Mouse (Mus musculus) heart, embryonic 14.5 days (tissue): Measurements from ENCODE around the gene Kirrel3. TPM values are rescaled to one million over a fixed set of nuclear protein-coding genes. Genes with fewer than 3 reads are reported as not detected.

ENCODE experiments used
- ATAC-seq: fragments of 200-750 bp; cut with Nextera tagmentation; 2 replicates; pipeline ENCODE4 v1.8.0; 2017; ENCODE audit warnings: low read depth, moderate TSS enrichment; ENCODE audit not compliant: insufficient number of reproducible peaks, insufficient read depth, low FRiP score
- H3K27ac ChIP-seq, 2 experiments: fragments of 200-500 bp in 1 of 2; fragments of 300-500 bp in 1 of 2; sonication (generic) in 1 of 2; replicated peaks in 1 of 2; 2 replicates each; pipeline ENCODE4 v1.5.1; 2012 to 2014; ENCODE audit warnings: low read depth in 2 of 2, low read length in 2 of 2, control low read depth in 1 of 2, mild to moderate bottlenecking in 1 of 2, mixed read lengths in 1 of 2; ENCODE audit not compliant: control insufficient read depth in 1 of 2, insufficient read depth in 1 of 2
- H3K27me3 ChIP-seq: fragments of 300-500 bp; sonication (generic); 2 replicates; pipeline ENCODE4 v1.6.1; 2014; ENCODE audit warnings: mild to moderate bottlenecking, low read length, control low read depth; ENCODE audit not compliant: control insufficient read depth, insufficient read depth
- H3K36me3 ChIP-seq: fragments of 300-500 bp; sonication (generic); 2 replicates; pipeline ENCODE4 v1.6.1; 2014; ENCODE audit warnings: mild to moderate bottlenecking, control low read depth, low read length, mixed read lengths; ENCODE audit not compliant: control insufficient read depth, insufficient read depth
- H3K4me1 ChIP-seq, 2 experiments: fragments of 200-500 bp in 1 of 2; fragments of 300-500 bp in 1 of 2; sonication (generic) in 1 of 2; 2 replicates each; pipeline ENCODE4 v1.6.1; 2012 to 2014; ENCODE audit warnings: low read length in 2 of 2, control low read depth in 1 of 2, mixed read lengths in 1 of 2; ENCODE audit not compliant: control insufficient read depth in 2 of 2, insufficient read depth in 2 of 2
- H3K4me2 ChIP-seq: fragments of 300-500 bp; sonication (generic); 2 replicates; pipeline ENCODE4 v1.6.1; 2014; ENCODE audit warnings: mild to moderate bottlenecking, low read length
- H3K4me3 ChIP-seq, 2 experiments: fragments of 200-500 bp in 1 of 2; fragments of 300-500 bp in 1 of 2; sonication (generic) in 1 of 2; 2 replicates each; pipeline ENCODE4 v1.5.1; 2012 to 2014; ENCODE audit warnings: low read length in 2 of 2, mild to moderate bottlenecking in 2 of 2, control low read depth in 1 of 2, low read depth in 1 of 2, moderate library complexity in 1 of 2; ENCODE audit not compliant: control insufficient read depth in 1 of 2, insufficient read depth in 1 of 2
- H3K9ac ChIP-seq: fragments of 300-500 bp; sonication (generic); 2 replicates; pipeline ENCODE4 v1.6.1; 2014; ENCODE audit warnings: mild to moderate bottlenecking, low read length
- H3K9me3 ChIP-seq: fragments of 300-500 bp; sonication (generic); 2 replicates; pipeline ENCODE4 v1.6.1; 2016; ENCODE audit warnings: low read length, control low read depth; ENCODE audit not compliant: control insufficient read depth
- WGBS: fragments of 180-500 bp; shearing (Covaris S2); extraction: QIAGEN DNeasy Blood & Tissue Kit; methylation state at CpG from one replicate; pipeline ENCODE4 v1.1.7; 2014; 5-methylcytosine and 5-hydroxymethylcytosine counted together
- polyA plus RNA-seq: library from polyadenylated mRNA; unstranded; fragments of >200 nt; fragmentation: Nextera tagmentation; extraction: Ambion mirVana; gene quantifications from 2 replicates; pipeline ENCODE4 v1.2.1, GENCODE M21; 2014

Kirrel3 gene
- polyA plus RNA-seq, 1 experiment from 2014 or later, result 1.0 TPM

DNA sequence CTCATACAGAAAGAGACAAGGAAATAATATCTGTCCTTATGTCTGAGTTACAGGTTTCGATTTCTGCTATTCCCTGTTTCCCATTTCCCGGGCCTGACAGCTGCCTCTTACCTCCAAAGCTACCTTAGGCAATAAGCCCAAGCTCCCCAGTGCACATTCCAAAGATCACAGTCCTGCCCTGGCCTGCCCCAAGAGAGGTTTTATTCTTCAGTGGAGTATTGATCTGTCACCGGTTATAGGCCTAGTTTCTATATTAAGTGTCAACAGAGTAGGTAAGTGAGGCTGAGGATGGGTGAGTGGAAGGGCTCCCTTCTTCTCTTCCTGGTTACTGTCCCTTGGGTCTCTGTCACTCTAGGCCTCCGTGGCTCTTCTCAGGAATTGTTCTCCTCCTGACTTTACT lies 249.3 kb downstream of the Kirrel3 start:
- Histone ChIP-seq H3K36me3 (no peaks in the 10 kb centered on the region), H3K4me3 (no peak overlapping the region), H3K4me2 (no peak overlapping the region), H3K4me1 (no peaks in the 10 kb centered on the region), H3K27ac (no peak overlapping the region), H3K27me3 (no peaks in the 10 kb centered on the region), H3K9ac (no peak overlapping the region), H3K9me3 (no peaks in the 10 kb centered on the region)
- whole genome bisulfite sequencing, result 77% methylated on average over 4 of the region's 4 CpGs
- no peak for ATAC-seq

GRCm38 (mm10) chr9:34739431-34739830 lies 253.7 kb downstream of the Kirrel3 start:
- ATAC-seq, result no peak

GRCm38 (mm10) chr9:34740814-34741213 lies 255.1 kb downstream of the Kirrel3 start:
- ATAC-seq, result no peak
- Histone ChIP-seq H3K27ac (no peak overlapping the region), H3K36me3 (no peaks in the 10 kb centered on the region), H3K9ac (no peak overlapping the region), H3K4me1 (no peaks in the 10 kb centered on the region), H3K4me3 (no peak overlapping the region), H3K9me3 (no peaks in the 10 kb centered on the region), H3K4me2 (no peak overlapping the region), H3K27me3 (no peaks in the 10 kb centered on the region)
- WGBS, result 81% methylated on average over 3 of the region's 3 CpGs

More at GRCm38 (mm10) chr9:34739431-34739830, 253.7 kb downstream of the Kirrel3 start:
- H3K9me3 ChIP-seq, result no peaks in the 10 kb centered on the region
- H3K36me3 ChIP-seq, result no peaks in the 10 kb centered on the region
- WGBS, result 48% methylated on average over 5 of the region's 5 CpGs
- no peaks in the 10 kb centered on the region for H3K4me1 ChIP-seq
- H3K4me3 ChIP-seq, result no peak overlapping the region
- H3K27me3 ChIP-seq, result no peaks in the 10 kb centered on the region
- H3K27ac ChIP-seq, result no peak overlapping the region
- H3K4me2 ChIP-seq, result no peak overlapping the region
- H3K9ac ChIP-seq, result no peak overlapping the region

- ATAC-seq, result no peak
- Histone ChIP-seq H3K4me3 (no peak overlapping the region), H3K9me3 (no peaks in the 10 kb centered on the region), H3K27ac (no peak overlapping the region), H3K36me3 (no peaks in the 10 kb centered on the region), H3K9ac (no peak overlapping the region), H3K4me1 (peaks cover 14 to 24% of the 10 kb centered on the region in 2 experiments), H3K4me2 (no peak overlapping the region), H3K27me3 (no peaks in the 10 kb centered on the region)
- 11% methylated on average over 2 of the region's 2 CpGs for WGBS
Measured at GRCm38 (mm10) chr9:34748003-34748402, 262.3 kb downstream of the Kirrel3 start.

DNA sequence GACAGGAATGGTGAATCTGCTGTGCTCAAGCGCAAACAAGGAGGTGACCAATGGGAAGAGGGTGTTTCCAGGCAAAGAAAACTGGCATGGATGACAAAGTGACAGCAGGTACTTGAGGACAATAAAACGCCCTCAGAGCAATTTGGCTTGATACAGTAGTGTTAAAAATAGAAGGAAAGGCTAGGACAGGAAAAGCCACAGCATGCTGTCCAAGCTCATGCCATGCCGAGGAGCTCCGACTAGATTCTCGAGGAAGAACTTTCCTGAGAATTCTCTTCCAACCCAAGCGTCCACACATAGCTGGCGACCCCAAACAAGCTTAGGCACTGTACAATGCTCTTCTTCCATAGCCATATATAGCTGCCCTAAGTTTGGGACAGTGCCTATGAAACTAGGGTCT lies 263.5 kb downstream of the Kirrel3 start:
- no peaks in the 10 kb centered on the region for H3K9me3 ChIP-seq
- H3K27me3 ChIP-seq, result no peaks in the 10 kb centered on the region
- ATAC-seq, result no peak
- H3K4me3 ChIP-seq, result no peak overlapping the region
- WGBS, result 41% methylated on average over 7 of the region's 7 CpGs
- H3K4me2 ChIP-seq, result no peak overlapping the region
- H3K4me1 ChIP-seq, result peaks cover 14 to 24% of the 10 kb centered on the region in 2 experiments
- no peak overlapping the region for H3K9ac ChIP-seq
- no peaks in the 10 kb centered on the region for H3K36me3 ChIP-seq
- H3K27ac ChIP-seq, result peak overlapping the region; percentile 34 to 61; a peak in 3 of 4 replicates

DNA sequence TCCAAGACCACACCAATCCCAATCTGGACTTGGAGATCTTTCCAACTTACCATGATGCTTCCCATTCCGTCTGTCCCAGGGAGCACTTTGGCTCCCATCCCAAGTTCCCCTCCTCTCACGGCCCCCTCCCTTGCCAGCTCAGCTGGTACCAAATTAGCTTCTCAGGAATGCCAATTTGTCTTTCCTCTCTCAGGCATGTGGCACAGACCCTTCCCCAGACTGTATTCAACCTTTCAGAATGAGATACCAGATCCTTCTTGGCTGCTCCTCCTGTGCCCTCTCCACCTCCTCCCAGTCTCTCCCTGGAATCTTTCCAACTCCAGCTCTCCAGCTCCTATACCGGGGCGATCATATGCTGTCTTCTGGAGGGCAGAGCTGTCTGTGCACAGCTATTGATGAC lies 264.2 kb downstream of the Kirrel3 start:
- H3K27me3 ChIP-seq, result no peaks in the 10 kb centered on the region
- H3K4me1 ChIP-seq, result peaks cover 14 to 24% of the 10 kb centered on the region in 2 experiments
- no peak overlapping the region for H3K9ac ChIP-seq
- no peak; the same call in 1 of the 2 replicates for ATAC-seq
- H3K9me3 ChIP-seq, result no peaks in the 10 kb centered on the region
- H3K36me3 ChIP-seq, result no peaks in the 10 kb centered on the region
- no peak overlapping the region for H3K4me2 ChIP-seq
- 24% methylated on average over 4 of the region's 4 CpGs for WGBS
- no peak overlapping the region for H3K27ac ChIP-seq
- H3K4me3 ChIP-seq, result no peak overlapping the region

DNA sequence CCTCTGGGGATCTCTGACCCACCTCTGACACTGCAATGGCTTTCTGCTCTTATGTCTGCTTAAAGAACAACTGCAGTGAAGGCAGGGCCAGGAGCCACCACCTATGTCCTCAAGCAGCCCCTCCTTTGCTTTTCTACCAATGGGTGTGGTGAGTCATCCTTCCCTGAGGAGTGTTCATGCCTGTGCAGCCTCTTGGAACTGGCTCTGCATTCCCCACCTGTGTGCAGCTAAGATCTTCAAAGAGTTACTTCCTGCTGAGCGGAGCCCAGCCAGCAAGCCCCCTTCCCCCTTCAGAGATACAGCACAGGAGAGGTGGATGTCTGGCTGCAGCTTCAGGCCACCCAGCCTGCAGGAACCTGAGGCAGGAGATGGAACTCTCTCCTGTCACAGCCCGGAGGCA lies 265.2 kb downstream of the Kirrel3 start:
- Histone ChIP-seq H3K27me3 (no peaks in the 10 kb centered on the region), H3K9ac (no peak overlapping the region), H3K4me3 (no peak overlapping the region), H3K9me3 (no peaks in the 10 kb centered on the region), H3K4me1 (peaks cover 14 to 24% of the 10 kb centered on the region in 2 experiments), H3K4me2 (no peak overlapping the region), H3K27ac (no peak overlapping the region), H3K36me3 (no peaks in the 10 kb centered on the region)
- 48% methylated on average over 2 of the region's 2 CpGs for WGBS
- ATAC-seq, result no peak

- no peak overlapping the region for H3K4me2 ChIP-seq
- no peaks in the 10 kb centered on the region for H3K9me3 ChIP-seq
- H3K4me1 ChIP-seq, result peaks cover 14 to 24% of the 10 kb centered on the region in 2 experiments
- no peak overlapping the region for H3K9ac ChIP-seq
- H3K27ac ChIP-seq, result no peak overlapping the region
- WGBS, result 66% methylated on average over 5 of the region's 5 CpGs
- ATAC-seq, result no peak
- H3K4me3 ChIP-seq, result no peak overlapping the region
- no peaks in the 10 kb centered on the region for H3K36me3 ChIP-seq
- H3K27me3 ChIP-seq, result no peaks in the 10 kb centered on the region
Measured at GRCm38 (mm10) chr9:34752076-34752800, 266.5 kb downstream of the Kirrel3 start.
